Mouse (Mus musculus) lung, embryonic 14.5 days (tissue): Measurements from ENCODE around the gene Usp7. TPM values are rescaled to one million over a fixed set of nuclear protein-coding genes. Genes with fewer than 3 reads are reported as not detected.
A peak's percentile ranks its signal among the peaks of the same experiment; 100 is the strongest.
"Not testable (repeated sequence)": the region's sequence is repeated elsewhere in the genome, so short reads cannot be mapped to it uniquely, and the experiment has no call there.

Experiments used
- ATAC-seq: fragments of 200-750 bp; cut with Nextera tagmentation; 2 replicates; pipeline ENCODE4 v1.8.0; 2017; ENCODE audit warnings: mild to moderate bottlenecking, moderate TSS enrichment, moderate library complexity; ENCODE audit not compliant: insufficient read depth
- DNase-seq: peaks from one replicate; pipeline ENCODE4 v3.0.0-alpha.2; 2015
- H3K27ac ChIP-seq: fragments of 300-500 bp; sonication (generic); 2 replicates; pipeline ENCODE4 v1.5.1; 2014; ENCODE audit warnings: low read depth, mild to moderate bottlenecking, moderate library complexity
- H3K27me3 ChIP-seq: fragments of 300-500 bp; sonication (generic); 2 replicates; pipeline ENCODE4 v1.6.1; 2014; ENCODE audit warnings: low read length, control low read depth; ENCODE audit not compliant: insufficient read depth
- H3K36me3 ChIP-seq: fragments of 300-500 bp; sonication (generic); 2 replicates; pipeline ENCODE4 v1.6.1; 2014; ENCODE audit warnings: control low read depth; ENCODE audit not compliant: insufficient read depth
- H3K4me1 ChIP-seq: fragments of 300-500 bp; sonication (generic); 2 replicates; pipeline ENCODE4 v1.6.1; 2014; ENCODE audit warnings: antibody characterized with exemption, control low read depth; ENCODE audit not compliant: insufficient read depth
- H3K4me2 ChIP-seq: fragments of 300-500 bp; sonication (generic); 2 replicates; pipeline ENCODE4 v1.6.1; 2014; ENCODE audit warnings: mild to moderate bottlenecking
- H3K4me3 ChIP-seq: fragments of 300-500 bp; sonication (generic); 2 replicates; pipeline ENCODE4 v1.5.1; 2014; ENCODE audit warnings: low read depth, low read length
- H3K9ac ChIP-seq: fragments of 300-500 bp; sonication (generic); 2 replicates; pipeline ENCODE4 v1.6.1; 2014
- H3K9me3 ChIP-seq: fragments of 300-500 bp; sonication (generic); 2 replicates; pipeline ENCODE4 v1.6.1; 2016; ENCODE audit warnings: low read depth, low read length, control low read depth
- CTCF ChIP-seq: IDR thresholded peaks from 2 replicates; pipeline ENCODE4 v1.5.1; 2016; ENCODE audit warnings: antibody characterized with exemption, low read depth
- WGBS: fragments of 180-500 bp; shearing (Covaris S2); extraction: QIAGEN DNeasy Blood & Tissue Kit; methylation state at CpG from one replicate; pipeline ENCODE4 v1.1.7; 2014; 5-methylcytosine and 5-hydroxymethylcytosine counted together
- polyA plus RNA-seq: library from polyadenylated mRNA; unstranded; fragments of >200 nt; fragmentation: Nextera tagmentation; extraction: Ambion mirVana; gene quantifications from 2 replicates; pipeline ENCODE4 v1.2.1, GENCODE M21; 2014

The Usp7 gene
- polyA plus RNA-seq, 1 experiment from 2014 or later = 49.8 TPM

DNA sequence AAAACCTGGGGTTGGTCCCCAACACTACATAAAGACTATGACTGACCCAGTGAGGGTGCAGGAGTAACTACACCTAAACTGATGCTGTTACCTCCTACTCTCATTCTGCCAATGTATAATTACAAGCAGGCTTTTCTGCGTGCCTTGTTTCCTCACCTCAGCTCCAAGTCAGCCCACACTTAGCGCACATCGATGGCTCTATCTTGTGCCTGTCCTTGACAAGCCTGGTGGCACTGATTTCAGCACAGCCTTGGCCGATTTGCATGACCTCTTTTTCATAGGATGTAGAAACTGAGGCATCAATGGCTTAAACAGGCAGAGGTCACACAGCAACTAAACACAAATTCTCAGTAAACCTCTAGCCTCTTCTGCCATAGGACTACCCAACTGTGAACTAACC is 57.4 kb downstream of the Usp7 start:
- DNase-seq (no peak), ATAC-seq (no peak)
- TF ChIP-seq CTCF = no peak
- Histone ChIP-seq H3K27me3 (no peaks in the 10 kb centered on the region), H3K4me3 (no peak overlapping the region), H3K9ac (no peak overlapping the region), H3K36me3 (no peaks in the 10 kb centered on the region), H3K4me2 (peak overlapping the region; percentile 99; the same call in 1 of the 2 replicates), H3K4me1 (peaks cover 5% of the 10 kb centered on the region; the same call in 1 of the 2 replicates), H3K9me3 (no peaks in the 10 kb centered on the region), H3K27ac (no peak overlapping the region)
- 86% methylated on average over 4 of the region's 4 CpGs for WGBS

DNA sequence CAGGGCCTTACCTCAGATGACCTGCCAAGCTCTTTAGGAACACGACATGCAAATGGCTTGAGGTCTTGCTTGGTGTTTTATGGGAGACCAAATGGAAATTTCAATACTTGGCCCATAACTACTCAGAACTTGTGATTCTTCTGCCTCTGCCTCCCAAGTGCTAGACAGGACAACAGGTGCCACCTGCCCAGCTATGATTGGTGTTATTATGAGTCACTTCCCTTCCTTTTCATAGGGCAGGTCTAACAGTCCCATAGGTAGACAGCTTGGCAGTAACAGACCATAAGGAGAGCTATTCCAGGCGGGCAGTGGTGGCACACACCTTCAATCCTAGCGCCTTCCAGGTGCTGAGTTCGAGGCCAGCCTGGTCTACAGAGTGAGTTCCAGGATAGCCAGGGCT is 58.5 kb downstream of the Usp7 start:
- H3K4me2 ChIP-seq = no peak overlapping the region
- no peaks in the 10 kb centered on the region for H3K27me3 ChIP-seq
- no peaks in the 10 kb centered on the region for H3K9me3 ChIP-seq
- H3K9ac ChIP-seq = no peak overlapping the region
- no peak overlapping the region for H3K27ac ChIP-seq
- no peak for ATAC-seq
- peaks cover 5% of the 10 kb centered on the region; the same call in 1 of the 2 replicates for H3K4me1 ChIP-seq
- DNase-seq = no peak
- H3K36me3 ChIP-seq = no peaks in the 10 kb centered on the region
- 92% methylated on average over 4 of the region's 4 CpGs for WGBS
- TF ChIP-seq CTCF = no peak
- no peak overlapping the region for H3K4me3 ChIP-seq

DNA sequence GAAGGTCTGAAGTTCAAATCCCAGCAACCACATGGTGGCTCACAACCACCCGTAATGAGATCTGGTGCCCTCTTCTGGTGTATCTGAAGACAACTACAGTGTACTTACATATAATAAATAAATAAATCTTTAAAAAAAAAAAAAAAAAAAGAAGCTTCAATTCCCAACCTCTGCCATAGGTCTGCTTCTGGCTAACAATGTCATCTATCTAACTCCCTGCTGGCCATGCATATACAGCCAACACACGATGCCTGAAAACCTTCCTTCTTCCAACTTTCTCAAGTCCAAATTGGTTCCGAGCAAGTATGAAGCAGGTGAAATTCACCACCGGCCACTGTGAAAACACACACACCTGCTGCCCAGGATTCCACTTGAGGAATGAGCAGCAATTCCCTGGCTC is 59.7 kb downstream of the Usp7 start:
- H3K4me2 ChIP-seq = not testable (repeated sequence)

DNA sequence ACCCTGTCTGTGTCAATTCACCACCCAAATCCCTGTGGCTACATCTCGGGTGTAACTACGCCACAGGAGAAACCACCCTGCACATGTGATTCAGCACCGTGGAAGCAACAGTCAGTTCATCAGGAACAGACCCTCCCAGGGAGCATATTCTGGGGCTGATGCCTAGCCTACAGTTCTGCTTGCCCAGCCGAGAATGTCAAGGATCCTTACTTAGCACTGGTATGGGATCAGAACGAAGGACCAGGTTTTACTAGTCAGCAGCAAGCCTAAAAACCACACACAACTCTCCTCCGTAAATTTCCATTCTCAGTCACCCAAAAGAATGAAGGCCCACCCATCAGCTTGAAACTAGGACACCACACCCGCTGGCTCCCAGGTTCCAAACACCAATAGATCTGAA is 60.5 kb downstream of the Usp7 start:
- no peak for TF ChIP-seq CTCF
- H3K9me3 ChIP-seq = no peaks in the 10 kb centered on the region
- no peaks in the 10 kb centered on the region for H3K27me3 ChIP-seq
- H3K4me3 ChIP-seq = no peak overlapping the region
- ATAC-seq (no peak), DNase-seq (no peak)
- no peak overlapping the region for H3K9ac ChIP-seq
- no peaks in the 10 kb centered on the region for H3K36me3 ChIP-seq
- 82% methylated on average over 7 of the region's 7 CpGs for WGBS
- H3K27ac ChIP-seq = no peak overlapping the region
- peaks cover 5% of the 10 kb centered on the region; the same call in 1 of the 2 replicates for H3K4me1 ChIP-seq
- no peak overlapping the region for H3K4me2 ChIP-seq

More for the DNA sequence above, 59.7 kb downstream of the Usp7 start:
- H3K9ac ChIP-seq, H3K9me3 ChIP-seq, DNase-seq, H3K4me1 ChIP-seq, ATAC-seq, H3K27ac ChIP-seq, H3K27me3 ChIP-seq, H3K36me3 ChIP-seq, H3K4me3 ChIP-seq: not testable (repeated sequence)
- 92% methylated on average over 3 of the region's 4 CpGs for WGBS

DNA sequence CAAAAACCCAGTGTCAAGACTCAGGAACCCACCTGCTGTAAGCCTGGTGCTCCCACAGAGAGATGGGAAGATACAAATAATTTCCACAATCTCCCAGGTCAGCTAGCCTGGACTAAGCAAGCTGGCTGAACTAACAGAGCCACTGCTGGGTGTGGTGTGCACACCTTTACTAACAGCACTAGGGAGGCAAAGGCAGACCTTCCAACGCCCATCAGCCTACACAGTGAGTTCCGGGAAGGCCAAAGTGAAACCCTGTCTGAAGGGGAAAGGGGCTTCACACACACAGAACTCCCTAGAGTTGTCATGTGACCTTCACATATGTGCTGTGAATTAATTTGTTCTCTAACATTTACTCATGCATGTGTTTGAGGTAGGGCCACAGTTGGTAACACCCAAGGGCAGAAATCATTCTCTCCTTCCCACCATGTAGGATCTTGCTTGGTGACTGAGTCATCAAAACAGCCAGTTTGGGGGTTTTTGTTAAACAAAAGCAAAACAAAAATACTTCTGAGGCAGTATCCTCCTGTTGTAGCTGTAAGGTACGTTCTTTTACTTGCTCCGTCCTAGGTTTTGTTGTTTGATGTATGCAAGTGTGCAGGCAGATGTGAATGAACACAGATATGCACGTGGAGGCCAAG is 63.9 kb downstream of the Usp7 start:
- Histone ChIP-seq H3K4me1 (no peaks in the 10 kb centered on the region; the same call in 1 of the 2 replicates), H3K27me3 (no peaks in the 10 kb centered on the region), H3K9ac (no peak overlapping the region), H3K9me3 (no peaks in the 10 kb centered on the region), H3K36me3 (no peaks in the 10 kb centered on the region), H3K4me3 (no peak overlapping the region), H3K27ac (no peak overlapping the region), H3K4me2 (no peak overlapping the region)
- TF ChIP-seq CTCF = no peak
- DNase-seq = no peak
- ATAC-seq = no peak
- 85% methylated on average over 5 of the region's 5 CpGs for WGBS

DNA sequence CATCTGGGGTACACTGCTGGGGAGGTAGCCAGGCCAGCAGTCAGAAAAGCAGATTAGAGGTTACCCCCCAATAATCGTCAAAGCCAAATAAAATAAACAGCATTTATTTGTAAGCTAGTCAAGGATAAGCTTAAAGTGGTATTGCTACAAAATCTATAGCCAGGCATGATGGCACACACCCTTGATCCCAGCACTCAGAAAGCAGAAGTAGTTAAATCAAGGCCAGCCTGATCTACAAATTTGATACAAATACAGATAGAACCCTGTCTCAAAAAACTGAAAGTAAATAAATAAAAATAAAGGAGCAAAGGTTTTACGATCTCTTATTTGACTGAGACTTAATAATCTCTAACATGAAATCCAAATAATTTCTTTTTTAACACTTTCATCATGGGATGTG is 66.3 kb downstream of the Usp7 start:
- no peaks in the 10 kb centered on the region for H3K9me3 ChIP-seq
- H3K4me2 ChIP-seq = no peak overlapping the region
- H3K4me1 ChIP-seq = no peaks in the 10 kb centered on the region
- DNase-seq (no peak), ATAC-seq (no peak)
- no peak overlapping the region for H3K9ac ChIP-seq
- H3K4me3 ChIP-seq = no peak overlapping the region
- no peak for TF ChIP-seq CTCF
- H3K36me3 ChIP-seq = no peaks in the 10 kb centered on the region; the same call in 1 of the 2 replicates
- no peaks in the 10 kb centered on the region for H3K27me3 ChIP-seq
- H3K27ac ChIP-seq = no peak overlapping the region
- WGBS = 72% methylated on average over 2 of the region's 2 CpGs

DNA sequence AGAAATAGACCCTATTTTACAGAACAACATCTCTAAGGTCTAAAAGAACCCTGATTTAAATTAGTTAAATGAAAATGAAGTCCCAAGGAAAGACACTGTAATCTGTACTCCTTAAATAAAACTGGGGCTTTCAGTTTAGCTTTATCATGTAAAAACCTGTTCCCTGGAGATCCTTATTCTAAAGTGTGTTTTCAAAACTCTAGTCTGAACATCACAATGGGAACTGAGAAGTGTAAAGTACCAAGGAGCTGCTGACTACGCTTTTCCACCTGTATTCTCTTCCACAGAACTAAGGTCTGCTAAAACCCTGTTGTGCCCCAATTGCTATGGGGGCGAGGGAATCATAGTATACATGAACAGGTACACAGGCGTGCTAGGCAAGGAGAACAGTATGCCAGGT is 68.1 kb downstream of the Usp7 start:
- H3K27ac ChIP-seq = no peak overlapping the region
- no peaks in the 10 kb centered on the region for H3K27me3 ChIP-seq
- H3K4me1 ChIP-seq = no peaks in the 10 kb centered on the region
- no peaks in the 10 kb centered on the region for H3K9me3 ChIP-seq
- H3K36me3 ChIP-seq = no peaks in the 10 kb centered on the region; the same call in 1 of the 2 replicates
- no peak for TF ChIP-seq CTCF
- WGBS = 85% methylated on average over 3 of the region's 3 CpGs
- ATAC-seq (no peak), DNase-seq (no peak)
- no peak overlapping the region for H3K9ac ChIP-seq
- H3K4me2 ChIP-seq = no peak overlapping the region
- no peak overlapping the region for H3K4me3 ChIP-seq
